In genomic region chr15:60892976-60893463, GRCm38 (mm10) we compare ENCODE assay signal across 27 mouse cellular contexts. TPM values are rescaled to one million over a fixed set of nuclear protein-coding genes. Genes with fewer than 3 reads are reported as not detected.
A peak's percentile ranks its signal among the peaks of the same experiment; 100 is the strongest.
DNase-seq lines count a peak whose midpoint lies in the region; ATAC-seq and TF ChIP-seq lines count a peak whose summit lies in the region.
"Had no signal": no experiment of that assay in that cellular context is flagged by ENCODE, and none has a peak within 500 bp of the region (broad histone marks: within the 10 kb centered on the region; RNA-seq: fewer than 3 reads in every experiment).

No protein-coding gene starts in this region.

- DNase-seq in heart, adult 8-10 months (ENCODE audit: low spot score), result peak; percentile 35
- no peak for DNase-seq in heart, postnatal 4 days
- DNase-seq in liver, adult 2 months (ENCODE audit: extremely low read depth, low read depth, low spot score), result peak; percentile 58
- DNase-seq in liver, postnatal 0 days, result no peak
- DNase-seq in Muller cell, postnatal 12 days (ENCODE audit: inconsistent ontology term), result peak; percentile 47
- DNase-seq in urinary bladder, postnatal 25 days (ENCODE audit: low spot score), result no peak
- no peak for DNase-seq in cerebellum, adult 9-11 months
- DNase-seq: cerebellum, adult 2 months; left cerebral cortex, postnatal 4 days; retina, postnatal 1 day; right cerebral cortex, postnatal 4 days; thymus, postnatal 4 days had no signal

- H3K4me2 ChIP-seq in liver, postnatal 0 days (ENCODE audit: low read depth, low read length), result no peak overlapping the region
- H3K4me2 ChIP-seq: embryonic facial prominence, embryonic 12.5 days; forebrain, embryonic 15.5 days; heart, embryonic 15.5 days; hindbrain, embryonic 14.5 days; intestine, embryonic 15.5 days; liver, embryonic 11.5 days; midbrain, embryonic 12.5 days; neural tube, embryonic 15.5 days had no signal

- H3K27me3 ChIP-seq in liver, adult 2 months (ENCODE audit: control insufficient read depth, insufficient read depth, low read length), result no peaks in the 10 kb centered on the region
- H3K27me3 ChIP-seq in liver, postnatal 0 days (ENCODE audit: insufficient read depth, low read length), result no peaks in the 10 kb centered on the region
- H3K27me3 ChIP-seq: embryonic facial prominence, embryonic 12.5 days; forebrain, embryonic 15.5 days; heart, embryonic 15.5 days; intestine, embryonic 15.5 days; midbrain, embryonic 12.5 days; neural tube, embryonic 15.5 days had no signal

- no peak overlapping the region for H3K4me3 ChIP-seq in liver, adult 2 months (ENCODE audit: insufficient read depth, low read depth, low read length)
- H3K4me3 ChIP-seq in liver, postnatal 0 days (ENCODE audit: low read depth, low read length), result no peak overlapping the region
- peak overlapping the region; percentile 49 for H3K4me3 ChIP-seq in brown adipose tissue, adult 24 weeks (ENCODE audit: insufficient read depth, low read depth, low read length)
- H3K4me3 ChIP-seq: embryonic facial prominence, embryonic 12.5 days; forebrain, embryonic 15.5 days; heart, embryonic 15.5 days; intestine, embryonic 15.5 days; layer of hippocampus, adult 2 months; midbrain, embryonic 12.5 days; myocyte; neural tube, embryonic 15.5 days had no signal

- peaks cover 1% of the 10 kb centered on the region; the same call in 1 of the 2 replicates for H3K4me1 ChIP-seq in liver, adult 2 months (ENCODE audit: control insufficient read depth, insufficient read depth, low read length)
- H3K4me1 ChIP-seq in liver, postnatal 0 days (ENCODE audit: insufficient read depth), result 0 out of 2 replicates have a peak, but pooled peaks cover 2% of the 10 kb centered on the region
- peaks cover 5% of the 10 kb centered on the region for H3K4me1 ChIP-seq in brown adipose tissue, adult 24 weeks (ENCODE audit: control insufficient read depth, insufficient read depth, insufficient read length, low read length)
- H3K4me1 ChIP-seq: embryonic facial prominence, embryonic 12.5 days; forebrain, embryonic 15.5 days; intestine, embryonic 15.5 days; midbrain, embryonic 12.5 days; neural tube, embryonic 15.5 days had no signal

- no peak overlapping the region for H3K27ac ChIP-seq in liver, adult 2 months (replicated peaks; ENCODE audit: insufficient read depth, low read depth, low read length)
- H3K27ac ChIP-seq in liver, postnatal 0 days (ENCODE audit: low read depth), result no peak overlapping the region
- H3K27ac ChIP-seq in brown adipose tissue, adult 24 weeks (replicated peaks; ENCODE audit: low read depth, low read length), result peak overlapping the region; percentile 92
- H3K27ac ChIP-seq: embryonic facial prominence, embryonic 12.5 days; forebrain, embryonic 15.5 days; heart, embryonic 15.5 days; hindbrain, embryonic 14.5 days; intestine, embryonic 15.5 days; layer of hippocampus, adult 2 months; macrophage; midbrain, embryonic 12.5 days; neural tube, embryonic 15.5 days had no signal

- TF ChIP-seq EP300 in liver, postnatal 0 days (IDR thresholded peaks at IDR 0.05; ENCODE audit: low read depth), result no peak

- no peaks in the 10 kb centered on the region for H3K9me3 ChIP-seq in liver, postnatal 0 days (ENCODE audit: low read length)
- H3K9me3 ChIP-seq: embryonic facial prominence, embryonic 12.5 days; forebrain, embryonic 15.5 days; G1E; heart, embryonic 15.5 days; intestine, embryonic 15.5 days; midbrain, embryonic 12.5 days; neural tube, embryonic 15.5 days had no signal

- WGBS in liver, adult 2 months, result 18% methylated on average over 3 of the region's 3 CpGs
- 55% methylated on average over 3 of the region's 3 CpGs for WGBS in liver, postnatal 0 days (ENCODE audit: insufficient replicate concordance)

- no peak overlapping the region for H3K9ac ChIP-seq in liver, adult 2 months (ENCODE audit: low read depth, low read length)
- H3K9ac ChIP-seq in liver, postnatal 0 days (replicated peaks), result no peak overlapping the region
- H3K9ac ChIP-seq: embryonic facial prominence, embryonic 12.5 days; forebrain, embryonic 15.5 days; heart, embryonic 15.5 days; hindbrain, embryonic 14.5 days; intestine, embryonic 15.5 days; midbrain, embryonic 12.5 days; neural tube, embryonic 15.5 days had no signal

- H3K79me2 ChIP-seq in liver, adult 2 months (ENCODE audit: control insufficient read depth, insufficient read depth, low read length), result no peaks in the 10 kb centered on the region

- TF ChIP-seq POLR2A in liver, adult 2 months (IDR thresholded peaks at IDR 0.05; ENCODE audit: extremely low read depth, insufficient read depth, low read length), result no peak

- TF ChIP-seq CTCF in liver, adult 2 months (IDR thresholded peaks at IDR 0.05; ENCODE audit: low read depth, low read length), result no peak
- no peak for TF ChIP-seq CTCF in liver, postnatal 0 days (IDR thresholded peaks at IDR 0.05; ENCODE audit: low read depth)

- H3K36me3 ChIP-seq in liver, adult 2 months (ENCODE audit: control insufficient read depth, insufficient read depth, low read length), result no peaks in the 10 kb centered on the region
- H3K36me3 ChIP-seq in liver, postnatal 0 days (replicated peaks; ENCODE audit: insufficient read depth, low read length), result no peaks in the 10 kb centered on the region
- H3K36me3 ChIP-seq: embryonic facial prominence, embryonic 12.5 days; forebrain, embryonic 15.5 days; G1E; heart, embryonic 15.5 days; intestine, embryonic 15.5 days; midbrain, embryonic 12.5 days; neural tube, embryonic 15.5 days had no signal

- no peak for ATAC-seq in liver, postnatal 0 days
- ATAC-seq: CD4-positive, CD25-positive, alpha-beta regulatory T cell, adult 4 months; forebrain, embryonic 15.5 days; intestine, embryonic 15.5 days had no signal

RNA-seq across cellular contexts. Expression of gene A1bg, which starts 29.8 kb away (rescaled TPM):
- total RNA-seq in heart, adult 8-10 months (2022), result not detected
- total RNA-seq in heart, postnatal 4 days (2021), result not detected
- 418 and 886 TPM in 2 replicates for total RNA-seq in liver, adult 2 months (2014; rRNA removed)
- polyA plus RNA-seq in liver, adult 2 months (2012; rRNA removed), result 473 and 2,561 TPM in 2 replicates
- polyA plus RNA-seq in liver, postnatal 0 days (2015; fragmentation: Nextera tagmentation; extraction: Ambion mirVana), result not detected in 2 replicates
- polyA plus RNA-seq in brown adipose tissue, adult 24 weeks (2012; ENCODE audit: insufficient read depth, insufficient read length, missing spikeins), result not detected in 2 replicates
- total RNA-seq: common myeloid progenitor, adult 5-6 weeks; G1E; layer of hippocampus, adult 2 months; left cerebral cortex, postnatal 4 days had no signal
- polyA plus RNA-seq: CD4-positive, CD25-positive, alpha-beta regulatory T cell, adult 4 months; cerebellum, adult 2 months; embryonic facial prominence, embryonic 12.5 days; forebrain, embryonic 15.5 days; G1E; heart, embryonic 15.5 days; hindbrain, embryonic 14.5 days; intestine, embryonic 15.5 days; liver, embryonic 11.5 days; macrophage; midbrain, embryonic 12.5 days; myocyte; neural tube, embryonic 15.5 days had no signal

RNA-seq across cellular contexts. Expression of gene Fam84b, which starts 39.4 kb away (rescaled TPM):
- total RNA-seq in heart, adult 8-10 months (2022), result 1 to 10 TPM; 5.9 to 8.4 (median 7.2) TPM
- 1 to 10 TPM; 5.1 to 5.7 TPM for total RNA-seq in heart, postnatal 4 days (2021)
- 5.5 and 5.7 TPM in 2 replicates for total RNA-seq in liver, adult 2 months (2014; rRNA removed)
- polyA plus RNA-seq in liver, adult 2 months (2012; rRNA removed), result 10.6 and 12.3 TPM in 2 replicates
- 8.8 and 9.3 TPM in 2 replicates for polyA plus RNA-seq in liver, postnatal 0 days (2015; fragmentation: Nextera tagmentation; extraction: Ambion mirVana)
- 3.1 and 4.0 TPM in 2 replicates for polyA plus RNA-seq in brown adipose tissue, adult 24 weeks (2012; ENCODE audit: insufficient read depth, insufficient read length, missing spikeins)
- polyA plus RNA-seq: G1E had no signal

Comparison
In these comparisons a context has a peak if more than half of its experiments do, and no peak if none do; other contexts are left out.
1. DNase-seq: peak in heart, adult 8-10 months (single experiment), liver, adult 2 months (single experiment) and Muller cell, postnatal 12 days (single experiment); none in heart, postnatal 4 days (single experiment), liver, postnatal 0 days (single experiment), urinary bladder, postnatal 25 days (single experiment) and cerebellum, adult 9-11 months (single experiment).
2. RNA of gene A1bg, which starts 29.8 kb away (total RNA-seq): 418 to 886 TPM in liver, adult 2 months; not detected in heart, adult 8-10 months and not detected in heart, postnatal 4 days; every median in the first group is over 100 times any median in the second.